Mouse (Mus musculus) C2C12 (cell line): ENCODE measurements at regions not wholly inside any gene's neighbourhood (a gene's known extent, or its start where the extent isn't known, plus 50 kb on each side); places are given as distances from the start of the nearest gene placed in this dataset.

ENCODE experiments used
- H3K27me3 ChIP-seq: one replicate; pipeline ENCODE4 v1.6.1; 2011; ENCODE audit not compliant: control insufficient read depth, insufficient read depth, insufficient read length
- H3K36me3 ChIP-seq: one replicate; pipeline ENCODE4 v1.6.1; 2011; ENCODE audit not compliant: control insufficient read depth, insufficient read depth
- H3K4me3 ChIP-seq: one replicate; pipeline ENCODE4 v1.5.1; 2011; ENCODE audit warnings: mild to moderate bottlenecking, control low read depth; ENCODE audit not compliant: poor library complexity, insufficient read depth, severe bottlenecking
- H3K79me2 ChIP-seq: one replicate; pipeline ENCODE4 v1.6.1; 2011; ENCODE audit not compliant: control insufficient read depth, insufficient read depth
- H3K79me3 ChIP-seq: one replicate; pipeline ENCODE4 v1.6.1; 2011; ENCODE audit warnings: low read depth, control low read depth
- H3ac ChIP-seq: one replicate; pipeline ENCODE3; 2011; ENCODE audit warnings: low read depth; ENCODE audit not compliant: control insufficient read depth, insufficient read length
- CEBPB ChIP-seq: IDR thresholded peaks from one replicate; pipeline ENCODE4 v1.6.1; 2011; ENCODE audit warnings: low read depth, mild to moderate bottlenecking, control low read depth, moderate library complexity
- CTCF ChIP-seq: IDR thresholded peaks from one replicate; pipeline ENCODE4 v1.5.1; 2011; ENCODE audit not compliant: control insufficient read depth, insufficient read depth, insufficient read length
- FOSL1 ChIP-seq: IDR thresholded peaks from one replicate; pipeline ENCODE4 v1.8.0; 2011; ENCODE audit warnings: mild to moderate bottlenecking, low read length; ENCODE audit not compliant: poor library complexity, insufficient read depth, severe bottlenecking
- MAX ChIP-seq: IDR thresholded peaks from one replicate; pipeline ENCODE4 v1.6.1; 2011; ENCODE audit warnings: mild to moderate bottlenecking, control low read depth
- MYOD1 ChIP-seq: IDR thresholded peaks from one replicate; pipeline ENCODE4 v1.6.1; 2011; ENCODE audit warnings: low read depth; ENCODE audit not compliant: control insufficient read depth, insufficient read length
- MYOG ChIP-seq: IDR thresholded peaks from one replicate; pipeline ENCODE4 v1.6.1; 2011; ENCODE audit not compliant: control insufficient read depth, insufficient read length; ENCODE audit errors: extremely low read depth
- USF1 ChIP-seq: IDR thresholded peaks from one replicate; pipeline ENCODE4 v1.6.1; 2011; ENCODE audit warnings: low read depth, mild to moderate bottlenecking, control low read depth, moderate library complexity

DNA sequence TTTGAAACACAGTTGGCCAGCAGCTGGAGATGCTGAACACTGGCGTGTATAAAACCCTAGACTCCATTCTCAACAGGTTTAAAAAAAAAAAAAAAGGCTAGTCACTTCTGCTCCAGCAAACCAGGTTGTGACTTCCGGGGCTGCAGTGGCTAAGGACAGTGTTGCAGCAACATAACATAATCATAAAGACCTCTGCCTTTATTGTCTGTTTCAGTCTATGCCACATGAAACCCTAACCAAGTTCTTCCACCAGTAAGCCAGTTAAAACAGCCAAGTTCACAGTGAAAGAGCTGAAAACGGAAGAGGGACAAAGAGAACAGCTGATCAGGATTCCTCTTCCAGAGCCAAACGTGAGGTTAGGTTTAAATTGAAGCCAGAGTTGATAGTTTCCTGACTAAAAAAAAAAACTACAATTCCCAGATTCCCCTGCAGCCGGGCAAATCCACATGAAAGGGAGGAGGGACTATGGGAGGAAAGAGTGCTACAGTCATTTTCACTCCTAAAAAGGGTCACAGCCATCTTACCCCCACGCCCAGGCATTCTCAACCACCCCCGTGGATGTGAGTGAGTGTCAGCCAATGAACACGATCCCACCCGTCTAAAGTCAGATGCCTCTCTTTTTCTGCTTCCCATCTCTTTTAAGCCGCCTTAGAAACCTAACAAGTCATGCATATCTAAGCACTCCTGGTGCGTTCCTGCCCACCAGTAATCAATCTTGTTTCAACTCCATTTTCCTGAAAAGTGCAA, 69.8 kb upstream of the Serbp1 start:
- H3K79me2 ChIP-seq: no peaks in the 10 kb centered on the region
- H3K27me3 ChIP-seq: no peaks in the 10 kb centered on the region
- no peaks in the 10 kb centered on the region for H3K79me3 ChIP-seq
- no peak overlapping the region for H3K4me3 ChIP-seq
- no peak overlapping the region for H3ac ChIP-seq
- no peaks in the 10 kb centered on the region for H3K36me3 ChIP-seq
- no peak for TF ChIP-seq CEBPB
- no peak for TF ChIP-seq CTCF
- no peak for TF ChIP-seq MYOG
- TF ChIP-seq MYOD1: no peak
- TF ChIP-seq MAX: no peak
- no peak for TF ChIP-seq FOSL1
- TF ChIP-seq USF1: no peak

DNA sequence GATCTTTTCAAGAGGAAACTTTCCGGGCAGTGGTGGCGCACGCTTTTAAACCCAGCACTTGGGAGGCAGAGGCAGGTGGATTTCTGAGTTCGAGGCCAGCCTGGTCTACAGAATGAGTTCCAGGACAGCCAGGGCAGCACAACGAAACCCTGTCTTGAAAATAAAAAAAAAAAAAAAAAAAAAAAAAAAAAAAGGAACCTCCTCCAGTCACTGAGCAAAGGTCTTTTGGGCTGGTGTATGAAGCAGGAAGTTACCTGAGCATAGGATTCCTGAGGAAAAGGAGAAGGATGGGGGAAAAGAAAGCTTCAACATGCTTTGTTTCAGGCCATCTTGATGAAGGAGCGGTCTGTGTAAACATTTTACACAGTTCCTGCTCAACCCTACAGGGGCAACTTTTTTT, 72.9 kb upstream of the Serbp1 start:
- TF ChIP-seq CTCF: no peak
- TF ChIP-seq MYOG: no peak
- no peak for TF ChIP-seq MYOD1
- no peak for TF ChIP-seq USF1
- TF ChIP-seq FOSL1: no peak
- TF ChIP-seq MAX: no peak
- no peak overlapping the region for H3ac ChIP-seq
- H3K27me3 ChIP-seq: no peaks in the 10 kb centered on the region
- H3K4me3 ChIP-seq: no peak overlapping the region
- H3K36me3 ChIP-seq: no peaks in the 10 kb centered on the region
- H3K79me2 ChIP-seq: no peaks in the 10 kb centered on the region
- H3K79me3 ChIP-seq: no peaks in the 10 kb centered on the region

DNA sequence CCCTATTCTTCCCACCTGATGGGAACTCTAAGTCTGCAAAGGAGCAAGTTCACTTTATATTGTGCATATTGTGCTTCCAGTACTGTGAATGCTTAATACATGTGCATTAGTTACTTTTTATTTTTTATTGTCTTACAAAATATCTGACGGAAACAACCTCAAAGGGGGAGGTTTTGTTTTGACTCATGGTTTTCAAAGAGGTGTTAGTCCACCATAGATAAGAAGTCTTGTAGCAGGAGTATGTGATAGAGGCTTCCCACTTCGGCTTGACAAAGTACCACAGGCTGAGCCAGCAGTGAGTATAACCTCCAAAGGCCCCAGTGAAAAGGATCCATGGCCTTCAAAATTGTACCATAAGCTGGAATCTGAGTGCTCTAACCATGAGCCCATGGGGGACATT, 74.0 kb upstream of the Serbp1 start:
- no peaks in the 10 kb centered on the region for H3K27me3 ChIP-seq
- no peaks in the 10 kb centered on the region for H3K36me3 ChIP-seq
- H3K79me2 ChIP-seq: no peaks in the 10 kb centered on the region
- no peak overlapping the region for H3K4me3 ChIP-seq
- H3K79me3 ChIP-seq: no peaks in the 10 kb centered on the region
- no peak overlapping the region for H3ac ChIP-seq
- TF ChIP-seq MAX: no peak
- no peak for TF ChIP-seq CEBPB
- TF ChIP-seq FOSL1: no peak

DNA sequence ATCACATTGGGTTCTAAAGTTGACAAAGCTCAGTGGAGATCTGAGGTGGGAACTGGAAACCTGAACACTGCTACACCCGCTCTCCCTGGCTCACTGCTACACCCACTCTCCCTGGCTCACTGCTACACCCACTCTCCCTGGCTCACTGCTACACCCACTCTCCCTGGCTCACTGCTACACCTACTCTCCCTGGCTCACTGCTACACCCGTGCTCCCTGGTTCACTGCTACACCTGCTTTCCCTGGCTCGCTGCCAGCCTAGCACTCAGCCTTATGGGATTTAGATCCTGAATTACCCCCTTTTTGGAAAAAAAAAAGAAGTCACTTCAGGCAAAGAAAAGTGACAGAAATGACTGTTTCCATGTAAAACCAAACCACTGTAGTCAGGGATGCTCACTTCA, 75.2 kb upstream of the Serbp1 start:
- no peaks in the 10 kb centered on the region for H3K27me3 ChIP-seq

DNA sequence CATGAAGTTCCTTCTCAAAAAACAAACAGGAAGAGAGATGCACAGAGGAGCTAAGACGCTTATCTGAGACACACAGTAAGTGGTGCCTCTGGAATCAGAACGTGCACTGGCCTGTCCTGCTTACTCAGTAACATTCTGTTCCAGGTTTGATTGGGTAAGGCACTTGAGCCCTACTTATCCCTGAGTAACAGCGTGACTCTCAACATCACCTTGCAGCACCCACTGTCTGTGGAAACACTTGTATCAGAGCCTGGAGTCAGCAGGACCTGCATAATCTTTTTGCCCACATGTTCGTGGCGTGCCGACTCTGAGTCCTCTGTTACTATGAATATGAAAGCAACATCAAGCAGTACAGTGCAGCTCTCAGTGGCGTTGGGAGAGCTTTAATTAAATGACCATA, 76.4 kb upstream of the Serbp1 start:
- no peaks in the 10 kb centered on the region for H3K36me3 ChIP-seq
- H3K79me3 ChIP-seq: no peaks in the 10 kb centered on the region
- no peaks in the 10 kb centered on the region for H3K27me3 ChIP-seq
- no peaks in the 10 kb centered on the region for H3K79me2 ChIP-seq
- H3ac ChIP-seq: no peak overlapping the region
- TF ChIP-seq FOSL1: no peak
- no peak for TF ChIP-seq CTCF
- TF ChIP-seq MAX: no peak
- no peak for TF ChIP-seq MYOG
- no peak for TF ChIP-seq MYOD1
- no peak for TF ChIP-seq USF1
- TF ChIP-seq CEBPB: no peak
- no peak overlapping the region for H3K4me3 ChIP-seq

More for the DNA sequence above, 75.2 kb upstream of the Serbp1 start:
- no peaks in the 10 kb centered on the region for H3K79me3 ChIP-seq
- no peak overlapping the region for H3K4me3 ChIP-seq
- H3K79me2 ChIP-seq: no peaks in the 10 kb centered on the region
- TF ChIP-seq MAX: no peak
- H3K36me3 ChIP-seq: no peaks in the 10 kb centered on the region
- H3ac ChIP-seq: no peak overlapping the region

DNA sequence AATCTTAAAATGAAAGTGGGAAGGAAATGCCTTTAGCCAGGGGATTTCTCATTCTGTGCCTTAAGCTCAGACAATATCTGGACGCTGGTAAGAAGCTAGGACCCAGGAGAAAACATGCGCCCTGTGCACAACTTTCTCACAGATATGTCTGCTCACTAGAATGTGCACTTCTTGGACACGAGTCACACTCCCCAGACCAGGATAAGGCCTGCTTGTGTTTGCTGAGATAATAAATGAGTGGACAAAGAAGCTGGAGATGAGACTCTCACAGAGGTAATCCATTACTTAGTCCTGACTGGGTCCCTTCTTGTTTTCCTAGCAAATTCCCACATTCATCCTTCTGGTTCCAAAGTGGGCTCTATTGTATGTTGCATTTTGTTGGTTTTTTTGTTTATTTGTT, 77.4 kb upstream of the Serbp1 start:
- no peak overlapping the region for H3ac ChIP-seq
- no peaks in the 10 kb centered on the region for H3K36me3 ChIP-seq
- H3K79me2 ChIP-seq: no peaks in the 10 kb centered on the region
- TF ChIP-seq MYOD1 (no peak), CTCF (no peak), MYOG (no peak), MAX (no peak), CEBPB (no peak), USF1 (no peak), FOSL1 (no peak)
- no peaks in the 10 kb centered on the region for H3K27me3 ChIP-seq
- no peaks in the 10 kb centered on the region for H3K79me3 ChIP-seq
- H3K4me3 ChIP-seq: no peak overlapping the region

DNA sequence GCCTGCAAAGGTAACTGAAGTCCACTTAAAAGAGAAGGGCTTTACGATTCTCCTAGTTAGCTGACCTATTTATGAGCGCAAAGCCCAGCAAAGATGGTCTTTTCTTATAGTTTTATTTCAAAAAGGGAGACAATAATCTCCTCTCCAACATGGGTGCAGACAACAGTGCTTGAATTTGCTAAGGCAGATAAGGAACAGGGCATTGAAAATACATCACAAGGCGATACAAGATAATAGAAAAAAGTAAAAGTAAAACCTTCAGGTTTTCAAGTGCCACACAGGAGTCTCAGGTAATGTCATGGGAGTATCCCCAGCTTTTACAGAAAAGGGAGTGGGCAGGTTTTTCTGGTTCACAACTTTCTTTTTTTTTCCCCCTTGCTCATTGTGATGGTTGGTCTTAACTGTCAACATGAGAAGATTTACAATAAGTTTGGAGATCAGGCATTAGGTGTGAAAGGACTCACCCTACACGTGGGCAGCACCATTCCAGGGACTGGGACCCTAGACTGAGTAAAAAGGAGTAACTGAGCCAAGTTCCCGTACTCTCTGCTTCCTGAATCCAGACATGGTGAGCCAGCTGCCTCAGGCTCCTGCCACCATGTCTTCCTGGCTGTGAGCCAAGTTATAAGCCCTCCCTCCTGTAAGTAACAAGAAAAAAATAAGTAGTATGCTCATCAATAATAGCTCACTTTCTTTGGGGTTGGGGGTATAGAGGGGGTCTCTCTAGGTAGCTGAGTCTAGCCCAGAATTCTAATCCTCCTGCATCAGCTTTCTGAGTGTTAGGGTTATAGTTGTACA, 78.1 kb upstream of the Serbp1 start:
- H3K79me3 ChIP-seq: no peaks in the 10 kb centered on the region
- H3K27me3 ChIP-seq: no peaks in the 10 kb centered on the region
- H3K4me3 ChIP-seq: no peak overlapping the region
- H3K79me2 ChIP-seq: no peaks in the 10 kb centered on the region
- H3K36me3 ChIP-seq: no peaks in the 10 kb centered on the region
- TF ChIP-seq USF1 (no peak), FOSL1 (no peak), MYOG (no peak), CEBPB (no peak), CTCF (no peak), MYOD1 (no peak), MAX (no peak)
- no peak overlapping the region for H3ac ChIP-seq
